Mouse (Mus musculus) embryonic fibroblast, embryonic 13.5 days (primary cell): Measurements from ENCODE around the gene Npc1l1.

Experiments
- CTCF ChIP-seq: IDR thresholded peaks from 2 replicates; pipeline ENCODE4 v1.5.1; 2011; ENCODE audit warnings: mild to moderate bottlenecking, control low read depth, low read length, moderate library complexity, borderline replicate concordance; ENCODE audit not compliant: insufficient read depth
- POLR2A ChIP-seq: IDR thresholded peaks from 2 replicates; pipeline ENCODE4 v1.6.1; 2011; ENCODE audit warnings: low read depth, mild to moderate bottlenecking, control low read depth, low read length, moderate library complexity

DNA sequence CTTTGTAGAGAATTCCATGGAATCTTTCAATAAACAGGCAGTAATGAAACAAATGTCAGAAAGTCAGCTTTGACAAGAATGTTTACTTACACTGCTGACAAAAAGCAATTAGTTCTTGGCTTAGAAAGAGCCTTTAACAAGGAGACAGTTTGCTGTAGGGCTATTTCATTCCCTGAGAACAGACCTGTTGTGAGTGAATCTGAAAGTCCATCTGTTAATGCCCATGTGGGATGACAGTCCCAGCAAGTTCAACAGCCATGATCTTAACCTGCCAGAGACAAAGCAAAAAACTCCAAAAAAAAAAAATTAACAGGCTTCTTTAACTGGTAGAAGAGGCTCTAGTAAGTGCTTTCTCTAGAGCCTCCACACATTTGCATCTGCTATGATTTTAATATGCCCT lies 68.4 kb downstream of the Npc1l1 start:
- TF ChIP-seq CTCF: no peak
- TF ChIP-seq POLR2A: no peak
